Mouse (Mus musculus) left cerebral cortex, postnatal 4 days (tissue): ENCODE results near the gene Grin2b. TPM values are rescaled to one million over a fixed set of nuclear protein-coding genes. Genes with fewer than 3 reads are reported as not detected.

ENCODE experiments used
- DNase-seq: peaks from one replicate; pipeline ENCODE4 v3.0.0-alpha.2; 2022
- intact Hi-C: fragments of 180-260 bp; cut with DNase I; formaldehyde crosslinking; loops from one replicate; pipeline ENCODE4 v1.15.1; 2025
- total RNA-seq, 2 experiments: library from RNA; stranded (reverse); gene quantifications; 2 replicates each; pipeline ENCODE4 v1.2.3; 2021

Gene Grin2b
- total RNA-seq = 100 to 1,000 TPM; 303 to 310 TPM

DNA sequence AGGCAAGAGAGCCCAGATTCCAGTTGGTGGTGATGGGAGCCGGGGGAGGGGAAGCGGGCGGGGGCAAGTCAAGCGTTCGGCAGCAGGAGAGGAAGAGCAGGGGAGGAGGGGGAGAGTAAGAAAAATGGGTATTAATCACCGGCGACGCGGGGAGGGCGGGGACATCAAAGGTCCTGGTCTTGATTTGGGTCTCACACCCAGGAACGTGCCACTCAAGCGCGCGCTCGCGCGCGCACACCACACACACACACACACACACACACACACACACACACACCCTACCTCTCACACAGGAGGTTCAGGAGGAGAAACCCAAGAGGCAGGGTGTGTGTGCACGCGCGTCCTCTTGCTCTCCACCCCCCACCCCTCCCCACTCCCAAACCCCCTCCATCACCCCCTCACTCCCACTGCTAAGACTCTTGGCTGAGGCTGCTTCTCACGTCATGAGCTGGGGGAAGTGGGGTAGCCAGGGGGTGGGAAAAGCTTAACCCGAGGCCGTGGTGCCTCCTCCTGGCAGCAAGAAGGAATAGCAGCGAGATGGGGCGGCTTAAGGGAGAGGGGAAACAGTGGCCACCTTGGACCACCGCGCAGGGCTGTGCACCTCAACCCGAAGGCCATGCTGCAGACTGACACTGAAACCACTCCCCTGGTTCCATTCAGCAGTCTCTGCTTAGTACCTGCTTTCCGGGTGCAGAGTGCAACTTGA is at the start of gene Grin2b:
TSS of gene Grin2b (minus strand) at position 321 of the 706 bp plus-strand sequence.
- intact Hi-C loops = loop anchor here (2.0 to 5.0 kb wide), 2 partner anchors 267 to 731 kb away; no protein-coding TSS in a partner anchor
- DNase-seq = peak; percentile 81

DNA sequence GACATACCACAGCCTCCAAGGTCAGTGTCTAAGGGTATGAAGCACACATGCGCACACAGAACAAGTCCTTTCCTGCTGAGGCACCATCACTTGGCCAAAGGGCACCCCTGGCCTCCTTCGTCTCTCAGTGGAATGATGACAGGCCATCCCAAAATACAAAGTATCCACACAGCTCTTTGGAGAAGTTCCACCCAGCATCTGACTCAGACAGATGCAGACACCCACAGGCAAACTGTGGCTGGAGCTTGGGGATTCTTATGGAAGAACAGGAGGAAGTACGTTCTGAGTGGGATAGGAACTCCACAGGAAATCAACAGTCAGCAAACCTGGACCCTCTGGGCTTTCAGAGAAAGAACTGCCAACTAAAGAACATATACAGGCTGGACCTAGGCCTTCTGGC is 48.6 kb upstream of the Grin2b start:
- no peak for DNase-seq
- intact Hi-C loops = no loop called here

GRCm38 (mm10) chr6:136210442-136210841 is 37.1 kb upstream of the Grin2b start:
- intact Hi-C loops = no loop called here

GRCm38 (mm10) chr6:136199814-136200213 is 26.5 kb upstream of the Grin2b start:
- DNase-seq = no peak
- intact Hi-C loops = no loop called here

More at GRCm38 (mm10) chr6:136210442-136210841, 37.1 kb upstream of the Grin2b start:
- DNase-seq = no peak

GRCm38 (mm10) chr6:136194616-136195015 is 21.3 kb upstream of the Grin2b start:
- DNase-seq = no peak
- intact Hi-C loops = no loop called here

- DNase-seq = no peak
- intact Hi-C loops = no loop called here
Measured at GRCm38 (mm10) chr6:136178066-136178465, 4.8 kb upstream of the Grin2b start.

DNA sequence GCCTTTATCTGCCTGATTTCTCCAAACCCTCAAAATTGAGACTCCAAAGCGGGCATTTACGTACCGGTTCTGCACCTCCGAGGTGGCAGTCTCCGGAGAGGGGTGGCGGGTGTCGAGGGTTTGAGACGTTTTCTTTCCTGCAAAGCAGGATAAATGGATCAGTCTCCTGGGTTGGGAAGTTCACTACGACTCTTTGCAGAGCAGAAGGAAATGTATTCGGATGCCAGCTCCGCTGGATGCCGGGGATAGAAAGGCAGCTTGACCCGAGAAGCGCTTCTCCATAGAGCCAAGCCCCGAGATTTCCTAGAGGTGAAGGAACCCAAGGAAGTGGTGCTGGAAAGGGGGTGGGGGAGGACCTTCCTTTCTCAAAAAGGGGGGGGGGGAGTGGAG is 515 bp downstream of the Grin2b start:
- intact Hi-C loops = loop anchor here (2.0 to 5.0 kb wide), 2 partner anchors 266 to 730 kb away; no protein-coding TSS in a partner anchor
- no peak for DNase-seq

DNA sequence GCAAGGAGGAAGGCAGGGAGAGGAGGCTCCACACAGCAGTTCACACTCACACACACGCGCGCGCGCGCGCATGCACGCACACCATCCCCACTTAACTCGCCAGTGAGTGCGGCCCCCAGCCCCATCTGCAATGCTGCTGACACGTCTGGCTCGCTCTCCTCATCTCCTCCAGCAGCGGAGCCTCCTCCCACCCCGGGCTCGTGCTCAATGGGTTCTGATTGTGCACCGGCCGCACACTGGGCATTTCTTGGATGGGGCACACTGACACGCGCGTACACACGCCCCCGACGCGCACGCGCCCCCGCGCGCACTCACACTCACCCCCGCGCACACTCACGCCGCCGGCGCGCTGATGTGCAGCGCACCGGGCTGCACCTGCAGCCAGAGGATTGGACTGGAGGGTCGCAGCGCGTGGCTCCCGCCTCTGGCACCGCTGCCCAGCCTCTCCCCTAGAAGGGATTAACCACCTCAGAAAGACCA is 1.1 kb downstream of the Grin2b start:
- peak; percentile 79 for DNase-seq

DNA sequence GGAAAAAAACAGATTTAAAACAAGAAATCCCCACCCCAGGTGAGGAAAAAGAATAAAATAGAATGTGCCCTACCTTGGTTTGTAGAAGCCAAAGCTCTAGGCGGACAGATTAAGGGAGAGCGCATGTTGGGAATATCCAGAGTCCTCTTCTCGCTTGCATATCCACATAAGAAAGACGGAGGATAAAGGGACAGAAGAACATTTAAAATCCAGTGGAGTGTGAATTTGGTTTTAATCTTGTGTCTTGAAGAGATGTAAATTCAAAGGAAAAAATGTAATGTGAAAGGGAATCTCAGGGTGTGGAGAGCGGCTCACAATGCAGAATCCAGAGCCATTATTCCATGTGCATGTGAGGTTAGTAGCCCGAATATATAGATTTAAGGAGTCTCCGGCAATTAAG is 2.0 kb downstream of the Grin2b start:
- no peak for DNase-seq
- intact Hi-C loops = loop anchor here (2.0 to 5.0 kb wide), 2 partner anchors 181 to 729 kb away; no protein-coding TSS in a partner anchor

More for the DNA sequence above, 1.1 kb downstream of the Grin2b start:
- intact Hi-C loops = loop anchor here (2.0 to 5.0 kb wide), 2 partner anchors 265 to 730 kb away; no protein-coding TSS in a partner anchor

GRCm38 (mm10) chr6:136170381-136170780 is 2.9 kb downstream of the Grin2b start:
- intact Hi-C loops = loop anchor here (2.0 to 5.0 kb wide), 2 partner anchors 182 to 728 kb away; no protein-coding TSS in a partner anchor
- no peak for DNase-seq

GRCm38 (mm10) chr6:136167361-136167760 is 6.0 kb downstream of the Grin2b start:
- DNase-seq = no peak
- intact Hi-C loops = no loop called here

- peak; percentile 87 for DNase-seq
- intact Hi-C loops = no loop called here
Measured at GRCm38 (mm10) chr6:136165443-136166077, 7.8 kb downstream of the Grin2b start.

DNA sequence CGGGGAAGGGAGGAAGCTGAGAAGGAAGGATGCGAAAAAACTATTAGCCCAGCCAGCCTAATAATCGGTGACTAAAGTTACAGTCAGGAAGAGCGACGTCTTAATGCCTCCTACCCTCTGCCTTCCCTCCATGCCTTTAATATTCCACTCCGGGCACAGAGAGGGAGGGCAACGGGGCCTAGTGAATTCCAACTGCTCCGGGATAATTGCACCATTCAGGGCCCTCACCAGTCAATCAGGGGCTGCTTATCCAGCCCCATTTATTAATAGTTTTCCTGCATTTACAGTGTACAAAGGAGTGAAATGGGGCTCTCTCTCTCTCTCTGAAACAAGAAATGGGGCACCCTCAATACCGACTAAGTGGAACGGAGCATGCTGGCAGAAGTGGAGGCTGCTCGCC is 11.2 kb downstream of the Grin2b start:
- no peak for DNase-seq

GRCm38 (mm10) chr6:136153444-136153843 is 19.9 kb downstream of the Grin2b start:
- DNase-seq = peak; percentile 13
- intact Hi-C loops = no loop called here

More for the DNA sequence above, 11.2 kb downstream of the Grin2b start:
- intact Hi-C loops = no loop called here

- DNase-seq = peak; percentile 29
Measured at GRCm38 (mm10) chr6:136150064-136150463, 23.2 kb downstream of the Grin2b start.

DNA sequence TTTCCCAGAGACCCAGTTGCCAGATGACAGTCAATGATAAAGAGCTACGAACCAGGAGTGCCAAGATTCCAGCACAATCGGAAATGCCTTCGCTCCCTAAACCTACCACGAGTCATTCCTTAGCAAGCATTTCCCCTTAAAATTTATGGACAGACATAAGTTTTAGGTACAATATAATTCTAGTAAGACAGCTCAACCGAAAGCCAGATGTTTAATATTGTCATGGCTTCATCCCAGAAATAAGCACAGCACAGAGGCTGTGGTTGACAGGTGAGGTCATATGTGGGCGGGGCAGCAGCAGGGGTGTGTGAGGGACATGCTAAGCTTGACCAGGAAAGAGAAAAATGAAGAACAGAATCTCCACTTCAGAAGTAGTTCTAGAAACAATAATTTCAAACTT is 33.3 kb downstream of the Grin2b start:
- intact Hi-C loops = no loop called here

More at GRCm38 (mm10) chr6:136150064-136150463, 23.2 kb downstream of the Grin2b start:
- intact Hi-C loops = no loop called here

GRCm38 (mm10) chr6:136130456-136130855 is 42.9 kb downstream of the Grin2b start:
- intact Hi-C loops = no loop called here
- peak; percentile 56 for DNase-seq

More for the DNA sequence above, 33.3 kb downstream of the Grin2b start:
- no peak for DNase-seq

- intact Hi-C loops = no loop called here
- no peak for DNase-seq
Measured at GRCm38 (mm10) chr6:136122593-136122992, 50.7 kb downstream of the Grin2b start.

DNA sequence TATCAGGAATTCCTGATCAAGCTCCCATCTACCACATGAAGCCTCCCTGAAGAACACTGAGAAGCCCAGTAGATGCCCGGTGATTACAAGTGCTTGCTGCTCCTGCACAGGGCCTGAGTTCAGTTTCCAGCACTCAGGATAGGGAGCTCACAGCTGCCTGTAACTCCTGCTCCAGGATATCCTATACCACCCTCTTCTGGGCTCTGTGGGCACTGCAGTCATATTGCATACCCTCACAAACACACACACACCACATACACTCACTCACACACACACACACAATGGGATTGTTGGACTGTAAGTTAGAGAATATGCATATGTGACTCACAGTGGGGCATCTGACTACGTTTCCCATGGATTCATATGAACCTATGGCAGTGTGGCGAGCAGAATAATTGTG is 55.9 kb downstream of the Grin2b start:
- intact Hi-C loops = no loop called here
- peak; percentile 11 for DNase-seq

- intact Hi-C loops = no loop called here
- no peak for DNase-seq
Measured at GRCm38 (mm10) chr6:136113639-136114410, 59.5 kb downstream of the Grin2b start.

- no peak for DNase-seq
- intact Hi-C loops = no loop called here
Measured at GRCm38 (mm10) chr6:136109172-136109571, 64.1 kb downstream of the Grin2b start.
